Mouse (Mus musculus): Measurements from ENCODE around the gene Zfyve28. TPM values are rescaled to one million over a fixed set of nuclear protein-coding genes. Genes with fewer than 3 reads are reported as not detected.

Zfyve28 gene
- polyA plus RNA-seq, 1 experiment from 2014 or later = 1.6 TPM

DNA sequence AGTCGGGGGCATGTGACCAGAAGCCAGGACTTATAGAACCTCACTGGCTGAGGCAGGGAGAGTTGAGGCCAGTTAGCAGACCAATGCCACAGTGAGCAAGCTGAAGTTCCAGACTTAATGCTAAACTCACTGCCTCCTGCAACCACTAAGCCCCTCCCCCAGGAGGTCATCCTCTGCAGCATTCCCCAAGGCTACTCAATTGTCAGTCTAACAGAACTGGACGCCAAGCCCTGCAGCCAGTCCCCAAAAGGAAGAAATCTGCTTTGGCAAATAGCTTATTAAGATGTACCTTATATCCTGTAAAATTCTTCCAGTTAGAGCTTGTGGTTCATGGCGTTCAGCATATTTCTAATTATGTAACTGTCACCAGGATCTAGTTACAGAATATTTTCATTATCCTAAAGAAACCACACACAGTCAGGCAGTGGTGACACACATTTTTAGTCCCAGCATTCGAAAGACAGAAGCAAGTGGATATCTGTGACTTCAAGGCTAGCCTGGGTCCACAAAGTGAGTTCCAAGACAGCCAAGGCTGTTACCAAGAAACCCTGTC lies 35.2 kb downstream of the Zfyve28 start:
- CTCF ChIA-PET = interaction anchor here (0.9 to 2.1 kb wide), 5 partner anchors 10 to 155 kb away, joined by 3 to 6 read pairs (median 4); no protein-coding TSS in a partner anchor
- H3K27me3 ChIP-seq = no peaks in the 10 kb centered on the region
- TF ChIP-seq CTCF (IDR thresholded peaks at IDR 0.05) = no peak
- DNase-seq (ENCODE audit: low read depth, low spot score) (no peak), ATAC-seq (no peak)
- in situ Hi-C loops (cut with MboI; ENCODE audit: low pct_unique_long_range_greater_than_20kb) = loop anchor here (5.0 kb wide), 1 partner anchor 46 kb away; no protein-coding TSS in a partner anchor
- POLR2A ChIA-PET = no interaction called here

DNA sequence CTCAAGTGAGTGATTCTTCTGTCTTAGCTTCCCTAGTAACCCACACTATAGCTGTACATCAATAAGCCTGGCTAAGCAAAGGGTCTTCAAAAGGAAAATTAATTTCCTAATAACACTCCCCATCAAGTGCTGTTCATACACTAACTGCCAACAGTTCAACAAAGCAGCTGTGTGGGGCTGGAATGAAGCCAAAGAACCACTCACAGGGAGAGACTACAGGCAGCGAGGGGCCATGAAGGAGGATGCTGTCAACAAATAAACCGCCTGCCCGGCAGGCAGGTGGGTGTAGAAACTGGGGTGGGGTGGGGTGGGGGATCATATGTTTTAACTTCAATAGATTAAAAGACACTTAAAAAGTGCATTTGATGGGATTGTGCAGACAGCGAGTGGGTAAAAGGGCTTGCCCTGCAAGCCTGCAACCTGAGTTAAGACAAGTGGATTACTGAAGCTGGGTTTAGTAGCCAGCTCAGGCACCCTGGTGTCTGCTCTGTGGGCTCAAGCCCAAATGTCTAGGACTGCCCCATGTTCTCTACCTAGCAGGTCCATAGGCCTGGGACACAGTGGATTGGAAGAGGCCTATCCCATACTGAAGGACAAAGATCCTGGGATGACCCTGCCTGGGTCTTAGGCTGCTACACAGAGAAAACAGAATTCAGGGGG lies 35.8 kb downstream of the Zfyve28 start:
- H3K27me3 ChIP-seq = no peaks in the 10 kb centered on the region
- CTCF ChIA-PET = interaction anchor here (0.9 to 2.1 kb wide), 5 partner anchors 10 to 155 kb away, joined by 3 to 6 read pairs (median 4); no protein-coding TSS in a partner anchor
- no peak for TF ChIP-seq CTCF (IDR thresholded peaks at IDR 0.05)
- POLR2A ChIA-PET = no interaction called here
- in situ Hi-C loops (cut with MboI; ENCODE audit: low pct_unique_long_range_greater_than_20kb) = loop anchor here (5.0 kb wide), 1 partner anchor 45 kb away; no protein-coding TSS in a partner anchor
- ATAC-seq = no peak
- no peak for DNase-seq (ENCODE audit: low read depth, low spot score)

DNA sequence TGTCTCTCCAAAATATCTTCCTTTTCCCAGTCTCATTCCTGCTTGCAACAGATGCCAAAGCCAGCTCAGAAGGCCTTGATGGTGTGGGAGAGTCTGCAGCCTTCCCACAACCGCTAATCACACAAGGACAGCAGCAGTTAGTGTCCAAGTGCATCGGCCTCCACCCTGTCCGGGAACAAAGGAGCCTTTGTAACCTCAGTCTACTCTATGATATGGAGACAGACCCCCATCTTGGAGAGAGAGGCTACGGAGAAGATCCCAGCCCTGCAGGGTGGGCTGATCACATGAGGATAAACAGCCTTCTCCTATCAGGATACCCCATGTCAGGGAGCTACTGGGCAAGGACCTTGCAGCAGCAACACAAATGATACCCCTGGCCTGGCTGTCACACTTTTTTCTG lies 36.5 kb downstream of the Zfyve28 start:
- CTCF ChIA-PET = interaction anchor here (0.9 to 2.1 kb wide), 5 partner anchors 15 to 154 kb away, joined by 3 to 6 read pairs (median 3); no protein-coding TSS in a partner anchor
- no peak for TF ChIP-seq CTCF (IDR thresholded peaks at IDR 0.05)

DNA sequence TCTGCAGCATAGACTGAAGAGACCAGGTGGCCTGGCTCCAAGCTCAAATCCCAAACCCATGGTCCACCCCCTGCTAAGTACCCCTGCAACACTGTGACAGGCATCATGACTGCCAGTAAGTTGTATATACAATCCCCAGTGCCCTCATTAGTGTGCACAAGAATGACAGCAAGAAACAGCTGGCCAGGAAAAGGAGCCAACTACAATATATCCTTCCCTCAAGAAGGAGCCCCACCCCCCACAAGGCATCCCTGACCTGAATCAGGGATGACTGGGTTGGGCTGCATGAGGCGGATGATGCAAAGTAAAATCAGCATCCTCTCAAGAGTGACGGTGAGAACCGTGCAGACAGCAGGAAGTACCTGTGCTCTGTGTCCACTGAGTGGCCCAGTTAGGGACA lies 38.2 kb downstream of the Zfyve28 start:
- DNase-seq (ENCODE audit: low read depth, low spot score) = no peak
- TF ChIP-seq CTCF (IDR thresholded peaks at IDR 0.05) = no peak
- CTCF ChIA-PET = interaction anchor here (1.1 to 1.2 kb wide), 2 partner anchors 14 to 40 kb away, joined by 3 to 5 read pairs; no protein-coding TSS in a partner anchor
- POLR2A ChIA-PET = interaction anchor here (1.7 kb wide), 1 partner anchor 8 kb away, joined by 4 read pairs; no protein-coding TSS in a partner anchor
- no peak for ATAC-seq
- in situ Hi-C loops (cut with MboI; ENCODE audit: low pct_unique_long_range_greater_than_20kb) = loop anchor here (5.0 kb wide), 1 partner anchor 43 kb away; no protein-coding TSS in a partner anchor
- H3K27me3 ChIP-seq = no peaks in the 10 kb centered on the region

More for the DNA sequence above, 36.5 kb downstream of the Zfyve28 start:
- no peak for DNase-seq (ENCODE audit: low read depth, low spot score)
- POLR2A ChIA-PET = no interaction called here
- H3K27me3 ChIP-seq = no peaks in the 10 kb centered on the region
- in situ Hi-C loops (cut with MboI; ENCODE audit: low pct_unique_long_range_greater_than_20kb) = loop anchor here (5.0 kb wide), 1 partner anchor 44 kb away; no protein-coding TSS in a partner anchor
- ATAC-seq = no peak

GRCm38 (mm10) chr5:34249132-34249531 lies 39.1 kb downstream of the Zfyve28 start:
- CTCF ChIA-PET = interaction anchor here (1.3 kb wide), 1 partner anchor 13 kb away, joined by 4 read pairs; no protein-coding TSS in a partner anchor
- no peaks in the 10 kb centered on the region for H3K27me3 ChIP-seq
- POLR2A ChIA-PET = interaction anchor here (0.5 to 0.6 kb wide), 2 partner anchors 9 to 56 kb away, joined by 3 to 4 read pairs; no protein-coding TSS in a partner anchor
- in situ Hi-C loops (cut with MboI; ENCODE audit: low pct_unique_long_range_greater_than_20kb) = no loop called here
- no peak for TF ChIP-seq CTCF (IDR thresholded peaks at IDR 0.05)
- ATAC-seq (no peak), DNase-seq (ENCODE audit: low read depth, low spot score) (no peak)

- CTCF ChIA-PET = interaction anchor here (1.4 to 1.8 kb wide), 2 partner anchors 10 to 36 kb away, joined by 5 read pairs; no protein-coding TSS in a partner anchor
- TF ChIP-seq CTCF (IDR thresholded peaks at IDR 0.05) = no peak
- no peaks in the 10 kb centered on the region for H3K27me3 ChIP-seq
- DNase-seq (ENCODE audit: low read depth, low spot score) (no peak), ATAC-seq (no peak)
- POLR2A ChIA-PET = no interaction called here
- in situ Hi-C loops (cut with MboI; ENCODE audit: low pct_unique_long_range_greater_than_20kb) = no loop called here
These were observed 41.8 kb downstream of the Zfyve28 start for GRCm38 (mm10) chr5:34246443-34246842.

DNA sequence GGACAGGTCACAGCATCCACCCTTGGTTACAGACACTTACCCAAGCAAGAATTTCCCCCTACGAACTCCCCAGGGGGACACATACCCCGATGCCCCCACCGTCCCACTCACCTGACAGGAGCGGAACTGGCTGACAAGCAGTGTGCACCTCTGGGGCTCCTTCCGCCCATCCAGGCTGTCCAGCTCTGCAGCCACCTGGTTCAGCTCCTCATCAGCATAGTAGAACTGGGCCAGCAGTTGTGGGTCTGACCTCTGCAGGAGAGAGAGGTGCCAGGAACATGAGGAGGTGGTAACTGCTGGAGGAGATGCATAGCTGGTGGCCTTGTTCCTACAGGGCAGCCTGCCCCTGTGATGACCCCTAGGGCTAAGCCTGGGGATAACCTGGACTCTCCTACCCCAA lies 45.2 kb downstream of the Zfyve28 start:
- in situ Hi-C loops (cut with MboI; ENCODE audit: low pct_unique_long_range_greater_than_20kb) = no loop called here
- ATAC-seq (no peak), DNase-seq (ENCODE audit: low read depth, low spot score) (no peak)
- POLR2A ChIA-PET = interaction anchor here (1.6 kb wide), 1 partner anchor 8 kb away, joined by 4 read pairs; no protein-coding TSS in a partner anchor
- no peak for TF ChIP-seq CTCF (IDR thresholded peaks at IDR 0.05)
- no peaks in the 10 kb centered on the region for H3K27me3 ChIP-seq
- CTCF ChIA-PET = interaction anchor here (1.0 to 2.1 kb wide), 5 partner anchors 10 to 38 kb away, joined by 3 to 11 read pairs (median 5); no protein-coding TSS in a partner anchor

GRCm38 (mm10) chr5:34242224-34242963 lies 45.9 kb downstream of the Zfyve28 start:
- ChIA-PET CTCF (interaction anchor here (0.8 to 2.7 kb wide), 7 partner anchors 11 to 50 kb away, joined by 3 to 11 read pairs (median 5); no protein-coding TSS in a partner anchor), POLR2A (interaction anchor here (0.5 to 1.6 kb wide), 4 partner anchors 8 to 121 kb away, joined by 3 to 4 read pairs (median 4); partner anchors contain the start of gene Mxd4)
- ATAC-seq (peak; percentile 77), DNase-seq (ENCODE audit: low read depth, low spot score) (peak; percentile 48)
- in situ Hi-C loops (cut with MboI; ENCODE audit: low pct_unique_long_range_greater_than_20kb) = no loop called here
- no peaks in the 10 kb centered on the region for H3K27me3 ChIP-seq
- TF ChIP-seq CTCF (IDR thresholded peaks at IDR 0.05) = no peak

DNA sequence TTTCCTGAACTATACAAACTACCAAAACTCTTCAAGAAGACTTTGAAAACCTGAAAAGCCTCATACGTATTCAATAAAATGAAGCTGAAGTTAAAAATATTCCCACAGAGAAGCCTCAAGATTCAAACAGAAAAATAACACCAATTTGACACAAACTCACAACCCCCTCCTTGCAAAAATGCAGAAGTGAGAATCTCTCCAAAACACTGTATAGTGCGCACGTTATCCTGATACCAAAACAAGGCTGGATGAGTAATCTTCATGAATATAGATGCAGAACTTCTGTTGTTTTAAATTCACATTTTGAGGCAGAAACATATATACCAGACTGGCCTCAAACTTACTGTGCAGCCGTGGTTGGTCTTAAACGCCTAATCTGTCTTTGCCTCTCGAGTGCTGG lies 49.8 kb downstream of the Zfyve28 start:
- CTCF ChIA-PET = interaction anchor here (3.0 kb wide), 1 partner anchor 28 kb away, joined by 10 read pairs; no protein-coding TSS in a partner anchor
- H3K27me3 ChIP-seq = no peaks in the 10 kb centered on the region
- no peak for ATAC-seq
- POLR2A ChIA-PET = no interaction called here
- TF ChIP-seq CTCF (IDR thresholded peaks at IDR 0.05) = no peak
- in situ Hi-C loops (cut with MboI; ENCODE audit: low pct_unique_long_range_greater_than_20kb) = no loop called here
- DNase-seq (ENCODE audit: low read depth, low spot score) = no peak

- ChIA-PET POLR2A (interaction anchor here (0.6 kb wide), 1 partner anchor 299 kb away, joined by 7 read pairs; no protein-coding TSS in a partner anchor), CTCF (interaction anchor here (0.6 to 3.0 kb wide), 17 partner anchors 10 to 544 kb away, joined by 3 to 10 read pairs (median 4); no protein-coding TSS in a partner anchor)
- TF ChIP-seq CTCF (IDR thresholded peaks at IDR 0.05) = peak; percentile 90
- in situ Hi-C loops (cut with MboI; ENCODE audit: low pct_unique_long_range_greater_than_20kb) = no loop called here
- H3K27me3 ChIP-seq = no peaks in the 10 kb centered on the region
- ATAC-seq = no peak
- no peak for DNase-seq (ENCODE audit: low read depth, low spot score)
These were observed 52.3 kb downstream of the Zfyve28 start for GRCm38 (mm10) chr5:34235898-34236420.
